Mouse (Mus musculus): Measurements from ENCODE around the gene Gm960. TPM values are rescaled to one million over a fixed set of nuclear protein-coding genes. Genes with fewer than 3 reads are reported as not detected.

The Gm960 gene
- polyA plus RNA-seq, 1 experiment from 2014 or later: 0.33 TPM

GRCm38 (mm10) chr19:4694346-4694745 lies 4.1 kb downstream of the Gm960 start:
- WGBS (ENCODE audit: insufficient replicate concordance): 51% methylated on average over 3 of the region's 3 CpGs
- TF ChIP-seq CTCF (IDR thresholded peaks at IDR 0.05; ENCODE audit: low read depth) (no peak), EP300 (IDR thresholded peaks at IDR 0.05; ENCODE audit: low read depth) (no peak)
- no peak for ATAC-seq

GRCm38 (mm10) chr19:4672401-4672800 lies 26.1 kb downstream of the Gm960 start:
- no peaks in the 10 kb centered on the region for H3K27me3 ChIP-seq (ENCODE audit: insufficient read depth, low read length)
- ATAC-seq: no peak
- no peaks in the 10 kb centered on the region for H3K9me3 ChIP-seq (ENCODE audit: low read length)
- no peaks in the 10 kb centered on the region for H3K4me1 ChIP-seq (ENCODE audit: insufficient read depth)
- DNase-seq: no peak
- TF ChIP-seq CTCF (IDR thresholded peaks at IDR 0.05; ENCODE audit: low read depth): no peak
- no peak for TF ChIP-seq EP300 (IDR thresholded peaks at IDR 0.05; ENCODE audit: low read depth)
- H3K27ac ChIP-seq (ENCODE audit: low read depth): no peak overlapping the region
- WGBS (ENCODE audit: insufficient replicate concordance): 55% methylated on average over 6 of the region's 6 CpGs
- no peak overlapping the region for H3K4me3 ChIP-seq (ENCODE audit: low read depth, low read length)
- no peaks in the 10 kb centered on the region for H3K36me3 ChIP-seq (replicated peaks; ENCODE audit: insufficient read depth, low read length)
- H3K9ac ChIP-seq (replicated peaks): no peak overlapping the region
- H3K4me2 ChIP-seq (ENCODE audit: low read depth, low read length): no peak overlapping the region

More at GRCm38 (mm10) chr19:4694346-4694745, 4.1 kb downstream of the Gm960 start:
- peaks cover 32% of the 10 kb centered on the region for H3K27me3 ChIP-seq (ENCODE audit: insufficient read depth, low read length)
- peaks cover 8% of the 10 kb centered on the region; the same call in 1 of the 2 replicates for H3K4me1 ChIP-seq (ENCODE audit: insufficient read depth)
- no peak overlapping the region for H3K4me2 ChIP-seq (ENCODE audit: low read depth, low read length)
- H3K36me3 ChIP-seq (replicated peaks; ENCODE audit: insufficient read depth, low read length): no peaks in the 10 kb centered on the region
- no peak overlapping the region for H3K9ac ChIP-seq (replicated peaks)
- H3K9me3 ChIP-seq (ENCODE audit: low read length): no peaks in the 10 kb centered on the region
- no peak overlapping the region for H3K4me3 ChIP-seq (ENCODE audit: low read depth, low read length)
- DNase-seq: no peak
- H3K27ac ChIP-seq (ENCODE audit: low read depth): no peak overlapping the region

DNA sequence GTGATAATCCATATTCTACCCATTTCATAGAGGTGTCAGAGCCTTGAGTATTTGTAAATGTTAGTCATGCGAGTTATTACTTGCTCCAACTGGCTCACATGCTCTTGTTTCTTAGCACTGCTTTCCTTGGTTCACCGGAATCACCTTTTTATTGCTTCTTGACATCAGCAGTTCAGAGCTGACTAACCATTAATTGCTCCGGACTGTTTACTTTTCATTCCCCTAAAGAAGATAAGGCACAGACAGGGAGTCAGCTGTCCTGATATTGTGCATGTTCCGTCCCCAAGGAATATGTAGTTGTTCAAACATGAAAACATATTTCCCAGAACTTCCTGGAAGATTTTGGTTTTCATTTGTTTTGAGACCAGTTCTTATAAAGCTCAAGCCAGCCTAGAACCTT lies 27.7 kb downstream of the Gm960 start:
- Histone ChIP-seq H3K27ac (ENCODE audit: low read depth) (no peak overlapping the region), H3K4me3 (ENCODE audit: low read depth, low read length) (no peak overlapping the region), H3K9ac (replicated peaks) (no peak overlapping the region), H3K27me3 (ENCODE audit: insufficient read depth, low read length) (no peaks in the 10 kb centered on the region), H3K4me2 (ENCODE audit: low read depth, low read length) (no peak overlapping the region), H3K4me1 (ENCODE audit: insufficient read depth) (no peaks in the 10 kb centered on the region), H3K9me3 (ENCODE audit: low read length) (no peaks in the 10 kb centered on the region), H3K36me3 (replicated peaks; ENCODE audit: insufficient read depth, low read length) (no peaks in the 10 kb centered on the region)
- WGBS (ENCODE audit: insufficient replicate concordance): 53% methylated on average over 4 of the region's 4 CpGs
- no peak for ATAC-seq
- DNase-seq: no peak
- no peak for TF ChIP-seq EP300 (IDR thresholded peaks at IDR 0.05; ENCODE audit: low read depth)
- no peak for TF ChIP-seq CTCF (IDR thresholded peaks at IDR 0.05; ENCODE audit: low read depth)

DNA sequence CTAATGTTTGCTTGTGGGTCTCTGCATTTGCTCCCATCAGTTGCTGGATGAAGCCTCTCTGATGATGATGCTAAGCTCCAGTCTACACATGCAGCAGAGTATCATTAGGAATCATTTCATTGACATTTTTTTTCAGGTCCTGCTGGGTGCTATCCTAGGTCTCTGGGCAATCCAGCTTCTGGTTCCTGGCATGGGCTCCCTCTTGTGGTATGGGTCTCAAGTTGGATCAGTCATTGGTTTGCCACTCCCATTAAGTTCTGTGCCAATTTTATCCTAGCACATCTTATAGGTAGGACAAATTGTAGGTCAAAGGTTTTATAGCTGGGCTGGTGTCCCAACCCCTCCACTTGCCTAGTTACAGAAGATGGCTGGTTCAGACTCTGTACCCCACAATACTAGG lies 31.7 kb downstream of the Gm960 start:
- TF ChIP-seq EP300 (IDR thresholded peaks at IDR 0.05; ENCODE audit: low read depth): no peak
- peak; percentile 31 for TF ChIP-seq CTCF (IDR thresholded peaks at IDR 0.05; ENCODE audit: low read depth)
- no peak overlapping the region for H3K27ac ChIP-seq (ENCODE audit: low read depth)
- no peaks in the 10 kb centered on the region for H3K9me3 ChIP-seq (ENCODE audit: low read length)
- no peak overlapping the region for H3K9ac ChIP-seq (replicated peaks)
- no peaks in the 10 kb centered on the region for H3K27me3 ChIP-seq (ENCODE audit: insufficient read depth, low read length)
- H3K36me3 ChIP-seq (replicated peaks; ENCODE audit: insufficient read depth, low read length): no peaks in the 10 kb centered on the region
- no peak overlapping the region for H3K4me3 ChIP-seq (ENCODE audit: low read depth, low read length)
- no peaks in the 10 kb centered on the region for H3K4me1 ChIP-seq (ENCODE audit: insufficient read depth)
- H3K4me2 ChIP-seq (ENCODE audit: low read depth, low read length): no peak overlapping the region
- ATAC-seq (no peak), DNase-seq (no peak)

- no peak for ATAC-seq
- H3K27me3 ChIP-seq (ENCODE audit: insufficient read depth, low read length): no peaks in the 10 kb centered on the region
- no peak overlapping the region for H3K27ac ChIP-seq (ENCODE audit: low read depth)
- H3K4me2 ChIP-seq (ENCODE audit: low read depth, low read length): no peak overlapping the region
- DNase-seq: no peak
- no peak for TF ChIP-seq EP300 (IDR thresholded peaks at IDR 0.05; ENCODE audit: low read depth)
- no peak for TF ChIP-seq CTCF (IDR thresholded peaks at IDR 0.05; ENCODE audit: low read depth)
- H3K4me3 ChIP-seq (ENCODE audit: low read depth, low read length): no peak overlapping the region
- H3K9ac ChIP-seq (replicated peaks): no peak overlapping the region
- 86% methylated on average over 5 of the region's 5 CpGs for WGBS (ENCODE audit: insufficient replicate concordance)
- H3K9me3 ChIP-seq (ENCODE audit: low read length): no peaks in the 10 kb centered on the region
- no peaks in the 10 kb centered on the region for H3K36me3 ChIP-seq (replicated peaks; ENCODE audit: insufficient read depth, low read length)
- H3K4me1 ChIP-seq (ENCODE audit: insufficient read depth): no peaks in the 10 kb centered on the region
These were observed 40.3 kb downstream of the Gm960 start for GRCm38 (mm10) chr19:4658156-4658555.

GRCm38 (mm10) chr19:4646917-4647492 lies 51.5 kb downstream of the Gm960 start:
- no peaks in the 10 kb centered on the region for H3K4me1 ChIP-seq (ENCODE audit: insufficient read depth)
- no peaks in the 10 kb centered on the region for H3K27me3 ChIP-seq (ENCODE audit: insufficient read depth, low read length)
- no peaks in the 10 kb centered on the region for H3K36me3 ChIP-seq (replicated peaks; ENCODE audit: insufficient read depth, low read length)
- H3K4me3 ChIP-seq (ENCODE audit: low read depth, low read length): no peak overlapping the region
- WGBS (ENCODE audit: insufficient replicate concordance): 77% methylated on average over 11 of the region's 11 CpGs
- H3K9ac ChIP-seq (replicated peaks): no peak overlapping the region
- H3K4me2 ChIP-seq (ENCODE audit: low read depth, low read length): no peak overlapping the region
- H3K27ac ChIP-seq (ENCODE audit: low read depth): no peak overlapping the region
- DNase-seq (no peak), ATAC-seq (no peak)
- TF ChIP-seq EP300 (IDR thresholded peaks at IDR 0.05; ENCODE audit: low read depth): no peak
- no peak for TF ChIP-seq CTCF (IDR thresholded peaks at IDR 0.05; ENCODE audit: low read depth)
- H3K9me3 ChIP-seq (ENCODE audit: low read length): no peaks in the 10 kb centered on the region

DNA sequence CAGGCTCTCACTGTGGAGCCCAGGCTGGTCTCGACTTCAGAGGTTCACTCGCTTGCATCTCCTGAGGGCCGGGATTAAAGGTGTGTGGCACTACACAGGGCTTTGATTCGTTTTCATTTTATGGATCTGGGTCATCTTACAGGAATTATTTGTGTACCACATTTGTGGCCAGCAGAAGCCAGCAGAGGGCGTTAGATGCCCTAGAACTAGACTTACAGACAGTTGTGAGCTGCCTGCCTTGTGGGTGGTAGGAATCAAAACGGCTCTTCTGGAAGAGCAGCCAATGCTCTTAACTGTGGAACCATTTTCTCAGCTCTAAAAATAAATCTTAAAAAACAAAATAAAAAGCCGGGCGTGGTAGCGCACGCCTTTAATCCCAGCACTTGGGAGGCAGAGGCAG lies 54.2 kb downstream of the Gm960 start:
- no peaks in the 10 kb centered on the region for H3K27me3 ChIP-seq (ENCODE audit: insufficient read depth, low read length)
- ATAC-seq (no peak), DNase-seq (peak; percentile 34)
- H3K4me3 ChIP-seq (ENCODE audit: low read depth, low read length): no peak overlapping the region
- TF ChIP-seq CTCF (IDR thresholded peaks at IDR 0.05; ENCODE audit: low read depth): peak; percentile 46
- TF ChIP-seq EP300 (IDR thresholded peaks at IDR 0.05; ENCODE audit: low read depth): no peak
- no peaks in the 10 kb centered on the region for H3K9me3 ChIP-seq (ENCODE audit: low read length)
- 40% methylated on average over 10 of the region's 10 CpGs for WGBS (ENCODE audit: insufficient replicate concordance)
- no peaks in the 10 kb centered on the region for H3K36me3 ChIP-seq (replicated peaks; ENCODE audit: insufficient read depth, low read length)
- H3K4me1 ChIP-seq (ENCODE audit: insufficient read depth): no peaks in the 10 kb centered on the region
- no peak overlapping the region for H3K27ac ChIP-seq (ENCODE audit: low read depth)
- no peak overlapping the region for H3K4me2 ChIP-seq (ENCODE audit: low read depth, low read length)
- H3K9ac ChIP-seq (replicated peaks): no peak overlapping the region
